Mouse (Mus musculus): ENCODE data around the gene Lrrc1.
"Not testable (repeated sequence)": the region's sequence is repeated elsewhere in the genome, so short reads cannot be mapped to it uniquely, and the experiment has no call there.

The Lrrc1 gene

GRCm38 (mm10) chr9:77544354-77545067 lies at the start of gene Lrrc1:
TSS of gene Lrrc1 (minus strand) at chr9:77544870.
- DNase-seq (ENCODE audit: low read depth): peak; percentile 71

- DNase-seq (ENCODE audit: low read depth): no peak
Observed at GRCm38 (mm10) chr9:77592423-77592822, 47.8 kb upstream of the Lrrc1 start.

GRCm38 (mm10) chr9:77589496-77589895 lies 44.8 kb upstream of the Lrrc1 start:
- DNase-seq (ENCODE audit: low read depth): no peak

GRCm38 (mm10) chr9:77587616-77588015 lies 42.9 kb upstream of the Lrrc1 start:
- no peak for DNase-seq (ENCODE audit: low read depth)

- DNase-seq (ENCODE audit: low read depth): no peak
Observed at GRCm38 (mm10) chr9:77586806-77587591, 42.3 kb upstream of the Lrrc1 start.

- DNase-seq (ENCODE audit: low read depth): no peak
Observed at GRCm38 (mm10) chr9:77584746-77585145, 40.1 kb upstream of the Lrrc1 start.

- no peak for DNase-seq (ENCODE audit: low read depth)
Observed at GRCm38 (mm10) chr9:77583302-77583701, 38.6 kb upstream of the Lrrc1 start.

- DNase-seq (ENCODE audit: low read depth): no peak
Observed at GRCm38 (mm10) chr9:77579827-77580226, 35.2 kb upstream of the Lrrc1 start.

GRCm38 (mm10) chr9:77577931-77578330 lies 33.3 kb upstream of the Lrrc1 start:
- no peak for DNase-seq (ENCODE audit: low read depth)

GRCm38 (mm10) chr9:77577409-77577808 lies 32.7 kb upstream of the Lrrc1 start:
- no peak for DNase-seq (ENCODE audit: low read depth)

- no peak for DNase-seq (ENCODE audit: low read depth)
Observed at GRCm38 (mm10) chr9:77576320-77576719, 31.6 kb upstream of the Lrrc1 start.

GRCm38 (mm10) chr9:77574996-77575395 lies 30.3 kb upstream of the Lrrc1 start:
- DNase-seq (ENCODE audit: low read depth): not testable (repeated sequence)

- DNase-seq (ENCODE audit: low read depth): no peak
Observed at GRCm38 (mm10) chr9:77571851-77572250, 27.2 kb upstream of the Lrrc1 start.

- DNase-seq (ENCODE audit: low read depth): no peak
Observed at GRCm38 (mm10) chr9:77568789-77569506, 24.3 kb upstream of the Lrrc1 start.

GRCm38 (mm10) chr9:77561827-77562226 lies 17.2 kb upstream of the Lrrc1 start:
- DNase-seq (ENCODE audit: low read depth): no peak

- DNase-seq (ENCODE audit: low read depth): no peak
Observed at GRCm38 (mm10) chr9:77557963-77558362, 13.3 kb upstream of the Lrrc1 start.

GRCm38 (mm10) chr9:77557181-77557580 lies 12.5 kb upstream of the Lrrc1 start:
- no peak for DNase-seq (ENCODE audit: low read depth)

GRCm38 (mm10) chr9:77556435-77556834 lies 11.8 kb upstream of the Lrrc1 start:
- no peak for DNase-seq (ENCODE audit: low read depth)

GRCm38 (mm10) chr9:77553465-77553864 lies 8.8 kb upstream of the Lrrc1 start:
- no peak for DNase-seq (ENCODE audit: low read depth)

GRCm38 (mm10) chr9:77551036-77551512 lies 6.4 kb upstream of the Lrrc1 start:
- DNase-seq (ENCODE audit: low read depth): no peak

- DNase-seq (ENCODE audit: low read depth): no peak
Observed at GRCm38 (mm10) chr9:77546010-77546409, 1.3 kb upstream of the Lrrc1 start.

- no peak for DNase-seq (ENCODE audit: low read depth)
Observed at GRCm38 (mm10) chr9:77545068-77545421, 375 bp upstream of the Lrrc1 start.

All from c-Kit-positive CD71-positive TER-119-negative erythroid progenitor cells, embryonic 14.5 days (primary cell).